Mouse (Mus musculus) MEL (cell line): ENCODE measurements around the gene Slc11a2.

Source experiments
- CTCF ChIP-seq, 3 experiments: IDR thresholded peaks in 2 of 3; conservative IDR thresholded peaks in 1 of 3; 2 replicates each; pipeline ENCODE4 v1.5.1; 2011 to 2012; ENCODE audit warnings: low read length in 3 of 3, low read depth in 2 of 3, mild to moderate bottlenecking in 2 of 3, improper control_type of control experiment in 1 of 3, inconsistent platforms in 1 of 3, mixed read lengths in 1 of 3, moderate library complexity in 1 of 3; ENCODE audit not compliant: control insufficient read depth in 1 of 3, insufficient read depth in 1 of 3, poor library complexity in 1 of 3, severe bottlenecking in 1 of 3
- USF2 ChIP-seq, 2 experiments: IDR thresholded peaks; 2 replicates each; pipeline ENCODE4 v1.6.1; 2011 to 2012; ENCODE audit warnings: improper control_type of control experiment in 2 of 2, low read length in 2 of 2, borderline replicate concordance in 1 of 2, inconsistent platforms in 1 of 2, low read depth in 1 of 2, mild to moderate bottlenecking in 1 of 2; ENCODE audit not compliant: insufficient read depth in 1 of 2

- TF ChIP-seq USF2 (IDR thresholded peaks at IDR 0.05; ENCODE audit: borderline replicate concordance in 1 of 2, insufficient read depth in 1 of 2, low read depth in 1 of 2, low read length in 2 of 2) (no peak), CTCF (IDR thresholded peaks at IDR 0.05 in 2 of 3, conservative IDR thresholded peaks at IDR 0.05 in 1 of 3; ENCODE audit: control insufficient read depth in 1 of 3, insufficient read depth in 1 of 3, low read depth in 2 of 3, low read length in 3 of 3, poor library complexity in 1 of 3, severe bottlenecking in 1 of 3) (no peak)
Measured at GRCm38 (mm10) chr15:100414942-100415341, 9.9 kb downstream of the Slc11a2 start.
